Mouse (Mus musculus): ENCODE measurements around the gene Rbbp6.

The Rbbp6 gene

DNA sequence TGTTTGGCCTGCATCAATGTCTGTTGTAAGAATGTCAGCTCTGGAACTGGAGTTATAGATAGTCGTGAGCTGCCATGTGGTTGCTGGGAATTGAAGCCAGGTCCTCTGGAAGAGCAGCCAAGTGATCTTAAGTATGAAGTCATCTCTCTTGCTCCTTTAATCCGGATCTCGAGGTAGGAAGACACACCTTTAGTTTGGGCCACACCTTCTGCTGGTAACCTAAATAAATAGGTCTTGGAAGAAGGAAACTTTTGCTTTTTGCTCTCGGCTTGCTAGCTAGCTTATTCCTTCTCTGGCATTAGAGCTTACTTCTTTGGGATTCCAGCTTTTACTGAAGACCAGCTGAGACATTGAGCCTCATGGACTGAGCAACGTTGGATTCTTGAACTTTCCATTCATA lies at the start of gene Rbbp6:
Rbbp6 (plus strand) TSS at position 301 of the 400 bp plus-strand sequence.
- DNase-seq (ENCODE audit: low spot score in 2 of 2), result no peak

DNA sequence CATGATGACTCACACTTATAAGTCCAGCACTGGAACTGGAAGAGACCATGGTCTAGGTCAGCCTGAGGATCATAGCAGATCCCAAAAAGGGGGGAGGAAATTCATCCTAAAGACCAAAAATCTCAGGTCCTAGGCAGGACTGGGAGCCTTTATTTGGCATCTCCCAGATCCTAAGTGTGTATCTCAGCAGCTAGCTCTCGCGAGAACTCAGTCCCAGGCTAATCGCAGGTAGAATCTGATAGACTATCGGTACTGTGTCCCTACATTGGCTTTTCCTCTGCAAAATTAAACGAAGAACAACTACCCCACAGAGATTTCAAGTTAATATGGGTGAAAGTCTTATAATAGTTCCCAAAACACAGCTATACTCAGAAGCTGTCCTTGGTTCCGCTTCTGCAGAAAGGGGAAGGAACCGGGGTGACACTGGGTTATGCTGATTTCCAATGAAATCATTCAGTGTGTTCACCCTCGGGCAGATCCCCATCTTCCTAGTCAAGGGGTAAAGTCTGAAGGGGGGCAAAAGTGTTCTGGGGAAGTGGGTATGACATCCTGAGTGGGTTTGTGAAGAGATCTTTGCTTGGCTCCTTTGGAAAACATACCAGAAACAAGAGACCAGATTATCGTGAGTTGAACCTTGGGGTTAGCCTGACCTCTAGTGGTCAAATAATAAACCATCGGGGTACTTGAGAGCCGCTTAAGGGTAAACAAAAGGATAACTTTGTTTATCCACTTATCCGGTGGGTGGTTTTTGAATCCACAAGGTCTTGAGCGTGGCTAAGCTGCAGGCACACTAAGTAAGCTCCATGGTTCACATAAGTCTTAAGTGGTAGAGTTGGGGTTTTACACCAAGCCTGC lies 45.5 kb upstream of the Rbbp6 start:
- peak in 1 of 2 experiments; percentile 46 for DNase-seq (ENCODE audit: low spot score in 2 of 2)

DNA sequence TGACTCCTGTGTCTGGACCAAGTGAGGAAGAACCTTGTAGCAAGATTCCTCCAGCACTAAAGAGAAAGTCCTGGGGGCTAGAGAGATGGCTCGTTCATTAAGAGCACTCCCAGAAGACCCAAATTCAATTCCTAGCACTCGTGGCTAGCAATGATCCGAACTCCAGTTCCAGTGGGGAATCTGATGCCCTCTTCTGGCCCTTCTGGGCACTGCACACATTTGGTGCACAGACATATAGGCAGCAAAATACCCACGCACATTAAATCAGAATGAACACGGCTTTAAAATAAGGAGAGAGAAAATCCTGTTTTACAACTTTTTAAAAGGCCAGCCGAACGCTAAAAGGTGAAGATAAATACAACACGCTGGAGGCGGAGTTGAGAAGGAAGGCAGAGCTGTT lies 43.9 kb upstream of the Rbbp6 start:
- no peak for DNase-seq (ENCODE audit: low spot score in 2 of 2)

DNA sequence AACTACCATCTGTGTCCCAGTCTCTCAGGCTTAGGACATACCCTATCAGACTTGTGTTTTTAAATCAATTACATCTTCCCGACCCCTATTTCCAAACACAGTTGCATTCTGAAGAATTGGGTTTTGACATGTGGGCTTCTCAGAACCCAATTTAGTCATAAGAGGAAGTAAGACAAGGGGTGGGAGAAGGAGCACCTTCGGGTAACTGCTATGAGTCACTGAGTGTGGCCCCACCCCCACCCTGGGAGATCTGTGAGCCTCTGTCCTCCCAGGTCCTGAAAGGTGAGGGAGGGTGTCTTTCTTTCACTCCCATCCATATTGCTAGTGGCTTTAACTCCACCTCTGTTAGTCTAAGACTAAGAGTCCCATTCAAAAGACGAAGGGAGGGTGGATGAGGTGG lies 41.2 kb upstream of the Rbbp6 start:
- no peak for DNase-seq (ENCODE audit: low spot score in 2 of 2)

DNA sequence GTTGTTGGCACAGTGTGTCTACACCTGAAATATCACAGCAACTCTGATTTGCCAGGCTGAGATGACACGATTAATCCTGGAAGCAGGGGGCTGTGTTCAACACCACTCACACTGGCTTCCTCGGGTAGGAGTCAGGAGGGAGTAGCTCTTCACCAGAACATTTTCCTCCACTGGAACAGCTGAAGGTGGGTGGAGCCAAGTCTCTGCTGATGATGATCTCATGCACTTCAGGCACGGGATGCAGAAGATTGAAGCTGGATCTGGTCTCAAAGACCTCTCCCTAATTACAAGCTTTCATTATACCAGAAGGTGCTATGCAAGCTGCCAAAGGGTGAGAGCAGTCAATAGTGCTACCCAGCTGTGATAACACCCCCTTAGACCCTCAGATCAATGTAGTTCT lies 35.0 kb upstream of the Rbbp6 start:
- no peak for DNase-seq (ENCODE audit: low spot score in 2 of 2)

DNA sequence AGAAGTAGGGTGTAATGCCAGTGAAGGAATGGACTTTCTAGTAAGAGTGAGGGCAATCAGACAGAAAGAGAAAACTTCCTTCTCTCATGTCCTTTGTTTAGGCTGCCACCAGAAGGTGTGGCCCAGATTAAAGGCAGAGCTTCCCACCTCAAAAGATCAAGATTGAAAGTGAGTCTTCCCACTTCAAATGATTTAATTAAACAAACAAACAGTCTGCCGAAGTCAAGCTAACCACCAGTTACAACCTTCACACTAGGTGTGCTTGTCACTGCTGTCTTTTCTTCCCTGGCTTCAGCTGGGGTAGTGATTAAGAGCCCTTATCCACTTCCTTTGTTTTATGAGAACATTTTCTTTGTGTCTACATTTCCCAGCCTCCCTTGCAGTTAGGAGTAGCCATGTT lies 33.3 kb upstream of the Rbbp6 start:
- DNase-seq (ENCODE audit: low spot score in 2 of 2), result no peak

DNA sequence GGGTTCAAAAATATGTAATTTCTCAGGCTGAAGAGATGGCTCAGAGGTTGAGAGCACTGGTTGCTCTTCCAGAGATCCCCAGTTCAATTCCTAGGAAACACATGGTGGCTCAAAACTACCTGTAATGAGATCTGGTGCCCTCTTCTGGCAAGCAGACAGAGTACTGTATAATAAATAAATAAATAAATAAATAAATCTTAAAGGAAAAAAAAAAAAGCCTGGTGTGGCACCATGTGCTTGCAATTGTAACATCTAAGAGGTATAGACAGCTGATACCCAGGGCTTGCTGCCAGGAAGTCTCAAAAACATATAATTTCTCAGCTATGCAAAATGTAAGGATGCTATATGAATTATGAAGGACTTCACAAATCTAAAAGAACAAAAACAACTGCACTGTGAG lies 28.9 kb upstream of the Rbbp6 start:
- DNase-seq (ENCODE audit: low spot score in 2 of 2), result no peak

DNA sequence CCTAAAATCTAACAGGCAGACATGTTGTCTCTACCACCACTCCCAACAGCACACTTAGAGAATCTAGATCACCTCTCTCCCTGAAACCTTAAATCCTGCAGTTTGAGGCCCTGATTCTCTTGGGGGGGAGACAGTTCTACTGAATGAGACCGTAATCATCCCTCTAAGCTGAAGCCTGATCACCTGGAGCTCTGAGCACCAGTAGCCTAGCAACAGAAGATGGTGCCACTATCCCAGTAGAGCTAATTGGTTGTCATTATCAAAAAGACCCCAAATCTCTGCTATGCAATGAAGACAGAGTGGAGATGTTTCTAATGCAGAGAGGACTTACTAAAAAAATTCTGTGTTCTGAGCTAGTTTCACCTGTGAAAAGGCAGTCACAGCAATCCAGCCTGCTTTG lies 27.3 kb upstream of the Rbbp6 start:
- DNase-seq (ENCODE audit: low spot score in 2 of 2), result no peak

DNA sequence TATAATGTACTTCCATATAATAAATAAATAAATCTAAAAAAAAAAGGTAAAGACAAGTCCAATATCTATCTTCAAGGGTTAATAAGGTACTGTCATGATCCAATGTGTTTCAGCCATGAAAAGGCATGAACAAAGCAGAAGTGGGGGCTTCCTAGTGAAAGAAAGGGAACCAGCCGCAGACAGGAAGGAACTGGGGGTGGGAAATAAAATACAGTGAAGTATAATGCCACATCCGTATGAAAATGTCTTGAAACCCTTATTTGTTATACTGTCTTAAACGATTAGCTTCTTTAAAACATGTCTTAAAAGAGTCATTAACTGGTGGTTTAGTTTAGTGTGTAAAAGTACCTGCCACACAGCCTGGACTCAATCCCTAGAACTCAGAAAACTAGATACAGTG lies 26.3 kb upstream of the Rbbp6 start:
- no peak for DNase-seq (ENCODE audit: low spot score in 2 of 2)

DNA sequence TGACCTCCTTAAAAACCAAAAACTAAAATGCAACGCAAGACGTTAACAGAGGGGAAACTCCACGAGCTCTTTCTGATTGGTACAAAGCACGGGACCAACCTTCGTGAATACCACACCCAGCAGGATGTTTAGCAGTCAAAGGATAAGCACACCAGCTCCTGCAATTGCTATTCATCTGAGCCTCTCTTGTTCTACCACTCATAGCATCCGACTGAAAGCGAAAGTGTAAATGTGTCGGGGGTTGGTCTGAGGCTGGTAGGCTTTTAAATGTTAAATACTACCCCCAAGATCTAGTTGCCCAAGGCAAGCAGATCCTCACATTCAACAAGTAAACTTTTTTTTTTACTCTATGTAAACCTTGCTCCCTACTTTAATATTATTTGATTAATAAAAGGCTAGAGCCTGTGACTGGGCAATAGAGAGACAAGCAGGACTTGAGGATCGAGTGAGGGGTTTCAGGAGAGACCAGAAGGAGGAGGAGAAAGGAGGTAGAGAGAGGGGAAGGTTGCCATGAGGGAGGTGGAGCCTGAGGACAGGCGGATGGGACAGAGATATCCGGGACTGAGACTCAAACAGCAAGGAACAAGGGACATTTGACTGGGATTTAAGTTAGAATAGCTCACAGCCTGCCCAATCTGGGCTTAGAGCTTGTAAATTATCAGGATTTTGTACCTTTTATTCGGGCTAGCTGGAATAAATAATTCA lies 25.0 kb upstream of the Rbbp6 start:
- no peak for DNase-seq (ENCODE audit: low spot score in 2 of 2)

DNA sequence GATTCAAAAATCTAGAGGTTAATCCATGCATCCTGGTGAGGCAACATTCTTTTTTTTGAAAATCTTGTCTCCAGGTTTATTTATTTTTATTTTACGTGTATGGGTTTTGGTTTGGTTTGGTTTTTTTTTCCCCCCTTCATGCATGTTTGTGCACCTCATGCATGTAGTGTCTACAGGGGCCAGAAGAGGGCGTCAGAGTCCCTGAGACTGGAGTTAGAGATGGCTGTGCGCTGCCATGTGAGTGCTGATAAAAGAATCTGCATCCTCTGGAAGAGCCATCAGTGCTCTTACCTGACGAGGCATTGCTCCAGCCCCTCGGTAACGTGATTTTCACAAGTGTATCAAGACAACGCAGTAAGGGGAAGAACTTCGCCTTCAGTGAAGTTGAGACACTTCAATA lies 23.4 kb upstream of the Rbbp6 start:
- DNase-seq (ENCODE audit: low spot score in 2 of 2), result no peak

DNA sequence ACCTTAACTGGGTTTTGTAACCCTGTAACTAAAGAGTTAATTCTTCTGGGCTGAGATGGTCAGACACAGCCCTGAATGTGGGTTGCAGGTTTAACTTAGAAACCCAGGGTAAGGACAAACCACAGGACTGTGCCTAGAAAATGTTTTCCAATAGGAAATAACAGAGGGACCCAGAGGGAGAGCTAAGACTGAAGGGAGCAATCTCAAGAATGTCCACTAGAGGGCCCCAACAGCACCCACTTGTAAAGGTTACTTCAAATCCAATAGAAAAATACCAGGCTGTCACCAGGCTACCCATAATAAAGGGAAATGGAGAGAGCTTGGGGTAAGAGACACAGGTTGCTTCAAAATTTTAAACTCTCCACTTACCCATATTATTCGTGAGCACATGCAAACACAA lies 20.3 kb upstream of the Rbbp6 start:
- peak; percentile 80 to 81 for DNase-seq (ENCODE audit: low spot score in 2 of 2)

DNA sequence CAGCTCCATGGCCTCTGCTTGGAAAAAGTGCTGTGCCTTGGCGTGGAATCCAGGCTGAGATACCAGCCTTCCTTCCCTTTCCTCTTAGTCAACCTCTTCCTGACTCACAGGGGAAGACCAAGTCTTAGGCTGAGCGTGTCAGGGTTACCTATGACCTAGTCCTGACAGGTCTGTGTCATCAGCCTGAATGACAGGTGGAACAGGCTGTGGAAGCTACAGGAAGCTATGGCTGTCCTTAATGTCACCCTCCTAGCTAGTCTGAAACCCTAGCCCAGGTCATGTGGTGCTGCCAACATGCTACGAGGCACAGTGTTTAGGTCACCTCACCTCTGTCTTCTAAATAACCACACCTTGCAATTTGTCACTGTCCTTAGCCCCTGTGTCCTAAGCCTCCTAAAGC lies 16.2 kb upstream of the Rbbp6 start:
- DNase-seq (ENCODE audit: low spot score in 2 of 2), result no peak

DNA sequence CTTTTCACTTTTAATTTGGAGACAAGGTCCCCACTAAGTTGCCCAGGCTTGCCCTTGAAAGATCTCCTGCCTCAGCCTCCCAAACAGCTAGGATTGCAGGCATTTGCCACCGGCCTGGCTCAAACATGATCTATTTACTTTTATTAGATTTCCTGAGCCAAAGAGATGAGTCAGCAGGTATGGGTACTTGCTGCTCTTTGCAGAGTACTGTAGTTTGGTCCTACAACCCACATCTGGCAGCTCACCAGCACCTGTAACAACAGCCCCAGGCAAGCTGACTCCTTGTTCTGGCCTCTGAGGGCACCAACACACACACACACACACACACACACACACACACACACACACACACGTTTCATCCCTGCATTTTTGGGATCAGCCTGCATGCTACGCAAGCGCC lies 14.0 kb upstream of the Rbbp6 start:
- DNase-seq (ENCODE audit: low spot score in 2 of 2), result no peak

DNA sequence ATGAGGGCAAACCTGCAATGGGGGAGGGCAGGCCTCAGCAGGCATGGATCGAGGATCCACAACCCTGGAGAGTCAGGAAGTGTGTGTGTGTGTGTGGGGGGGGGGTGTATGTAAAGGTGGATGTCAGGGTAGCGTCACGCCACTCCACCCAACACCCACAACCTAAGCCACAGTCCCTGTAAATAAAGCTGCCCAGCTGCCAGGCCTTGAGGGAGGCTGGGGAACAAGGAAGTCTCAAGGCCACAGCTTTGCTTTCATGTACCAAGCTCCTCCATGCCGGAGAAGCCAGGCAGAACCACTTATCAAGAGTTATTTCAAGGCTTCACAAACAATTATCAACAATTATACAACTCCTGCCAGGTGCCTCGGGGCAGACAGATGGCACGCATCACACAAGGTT lies 13.4 kb upstream of the Rbbp6 start:
- no peak for DNase-seq (ENCODE audit: low spot score in 2 of 2)

DNA sequence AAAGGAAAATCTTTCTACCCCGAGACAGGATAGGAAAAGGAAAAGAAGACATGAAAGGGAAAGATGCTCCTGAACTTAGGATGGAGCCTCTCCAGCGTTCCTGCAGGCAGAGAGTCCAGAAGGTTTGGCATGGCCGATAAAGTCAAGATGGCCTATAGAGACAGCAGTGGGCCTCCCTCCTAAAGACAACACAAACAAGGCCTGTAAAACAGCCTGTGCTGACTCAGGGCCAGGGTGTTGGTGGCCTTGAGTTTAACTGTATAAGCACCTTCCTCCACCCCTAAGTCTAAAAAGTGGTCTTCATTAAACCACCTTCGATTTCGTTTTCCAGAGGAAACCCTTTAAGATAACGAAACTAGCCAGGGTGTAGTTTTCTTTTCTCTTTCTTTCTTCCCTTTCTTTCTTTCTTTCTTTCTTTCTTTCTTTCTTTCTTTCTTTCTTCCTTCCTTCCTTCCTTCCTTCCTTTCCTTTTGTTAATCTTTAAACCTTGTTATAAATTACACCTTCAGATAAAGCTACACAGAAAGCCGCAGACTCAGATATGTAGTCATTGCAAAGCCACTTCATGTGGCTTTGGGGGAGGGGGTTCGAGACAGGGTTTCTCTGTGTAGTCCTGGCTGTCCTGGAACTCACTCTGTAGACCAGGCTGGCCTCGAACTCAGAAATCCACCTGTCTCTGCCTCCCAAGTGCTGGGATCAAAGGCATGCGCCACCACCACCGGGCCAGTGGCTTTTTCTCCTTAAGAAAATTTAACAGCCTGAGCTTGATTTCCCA lies 10.8 kb upstream of the Rbbp6 start:
- no peak for DNase-seq (ENCODE audit: low spot score in 2 of 2)

DNA sequence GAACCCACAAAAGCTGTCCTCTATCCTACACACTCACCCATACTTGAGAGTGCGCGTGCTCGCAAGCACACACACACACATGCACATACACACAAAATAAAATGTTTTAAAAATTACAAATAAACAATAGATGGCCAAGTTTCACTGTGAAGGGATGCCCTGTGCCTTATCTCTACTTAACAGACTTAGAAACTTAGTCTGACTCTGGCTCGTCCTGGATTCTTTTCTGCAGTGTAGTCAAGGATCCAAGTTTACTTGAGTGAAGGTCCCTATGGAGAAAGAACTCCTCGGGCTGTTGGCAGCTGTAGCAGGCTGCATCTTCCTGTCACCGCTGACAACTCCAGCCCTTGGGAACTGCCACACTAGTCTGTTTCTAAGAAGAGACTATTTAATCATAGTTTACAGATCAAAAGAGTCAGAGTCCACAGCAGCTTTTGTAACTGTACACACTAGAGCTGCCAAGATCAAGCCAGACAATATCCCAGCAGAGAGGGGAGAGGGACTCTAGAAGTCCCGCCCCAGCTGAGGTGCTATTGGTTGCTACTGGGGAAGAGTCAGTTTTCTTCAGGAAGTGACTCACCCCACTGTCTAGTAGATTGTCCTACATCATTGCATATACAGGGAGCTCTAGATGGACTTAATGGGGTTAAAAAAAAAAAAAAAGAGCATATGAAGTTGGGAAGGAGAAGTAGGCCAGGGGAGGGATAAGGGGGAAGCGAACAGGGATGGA lies 10.1 kb upstream of the Rbbp6 start:
- DNase-seq (ENCODE audit: low spot score in 2 of 2), result no peak

DNA sequence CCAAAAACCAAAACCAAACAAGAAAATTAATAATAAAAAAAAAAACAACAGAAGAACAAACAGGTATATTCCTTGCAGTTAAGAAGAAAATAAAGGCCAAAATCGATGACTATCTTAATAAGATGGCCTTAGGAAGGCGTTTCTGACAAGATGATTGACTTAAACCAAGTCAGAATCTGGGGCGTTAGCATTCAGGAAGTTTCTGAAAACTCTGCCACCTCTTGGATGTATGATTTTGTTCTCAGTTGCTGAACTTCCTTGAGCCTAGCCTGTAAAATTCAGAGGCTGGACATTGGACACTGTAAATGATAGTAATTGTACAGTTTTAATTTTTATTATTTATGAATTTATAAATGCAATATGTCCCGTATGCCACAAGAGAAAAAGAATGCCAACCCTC lies 3.3 kb downstream of the Rbbp6 start:
- no peak for DNase-seq (ENCODE audit: low spot score in 2 of 2)

DNA sequence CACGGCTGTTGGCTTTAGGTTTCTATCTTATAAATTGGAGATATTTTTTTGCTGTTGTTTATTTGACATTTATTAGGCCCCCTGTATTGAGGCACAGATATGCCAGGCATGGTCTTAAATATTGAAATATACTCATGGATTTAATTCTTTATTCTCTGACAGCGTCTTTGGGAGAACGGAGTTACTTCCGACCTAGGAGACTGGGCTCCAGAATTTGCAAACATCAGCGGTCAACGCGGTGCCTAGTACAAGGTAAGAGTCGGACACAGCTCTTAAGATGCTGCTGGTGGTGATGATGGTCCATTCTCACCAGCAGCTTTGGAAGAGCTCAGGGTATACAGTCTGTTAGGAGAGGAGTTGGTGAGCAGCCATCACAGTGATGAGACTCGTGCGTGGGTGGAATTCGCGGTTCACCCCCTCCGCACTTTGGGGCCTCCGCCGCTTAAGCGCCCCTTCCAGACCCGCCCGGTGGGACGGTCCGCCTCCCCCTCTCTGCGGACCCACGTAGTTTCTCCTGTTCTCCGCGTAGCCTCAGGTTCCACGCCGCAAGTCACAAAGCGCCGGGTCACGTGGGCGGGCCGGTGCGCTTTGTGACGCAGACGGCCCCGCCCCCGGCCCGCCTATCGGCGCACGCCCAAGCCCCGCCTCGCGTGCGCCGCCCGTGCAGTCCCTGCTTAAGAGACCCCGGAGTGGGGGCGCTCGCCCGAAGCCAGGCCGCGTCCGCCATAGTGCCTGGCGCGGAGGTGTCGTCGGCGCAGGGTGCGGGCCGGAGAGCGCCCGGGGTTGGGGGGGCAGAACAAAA lies 3.9 kb downstream of the Rbbp6 start:
- DNase-seq (ENCODE audit: low spot score in 2 of 2), result peak; percentile 81 to 88

DNA sequence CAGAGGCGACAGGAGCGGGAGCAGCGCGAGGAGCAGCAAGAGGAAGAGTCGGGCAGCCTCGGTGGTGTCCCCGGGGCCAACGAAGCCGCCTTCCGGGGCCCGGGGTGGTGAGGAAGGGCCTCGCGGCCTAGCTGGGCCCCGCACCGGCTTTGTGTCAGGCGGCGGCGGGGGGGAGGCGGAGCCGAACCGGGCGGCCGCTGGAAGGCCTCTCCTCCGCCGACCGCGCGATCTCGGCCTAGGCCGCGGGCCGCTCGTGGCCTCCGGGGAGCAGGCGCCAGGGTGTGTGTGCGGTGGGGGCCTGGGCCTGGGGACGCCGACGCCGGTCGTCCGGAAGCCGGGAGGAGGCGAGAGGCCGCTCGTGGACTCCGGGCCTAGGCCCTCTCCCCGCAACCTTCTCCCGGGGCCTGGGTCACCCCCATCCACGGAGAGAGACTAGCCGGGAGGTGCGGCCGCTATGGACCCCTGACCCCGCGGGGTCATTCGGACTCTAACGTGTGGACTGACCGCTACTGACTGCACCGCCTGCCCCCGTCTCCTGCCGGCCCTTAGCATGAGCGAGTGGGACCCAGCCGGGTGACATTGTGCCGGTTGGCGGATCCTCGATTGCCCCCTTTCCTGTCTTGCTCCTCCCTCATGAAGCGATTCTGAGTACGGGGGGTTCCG lies 4.8 kb downstream of the Rbbp6 start:
- DNase-seq (ENCODE audit: low spot score in 2 of 2), result peak; percentile 10 to 30
